Mouse (Mus musculus): ENCODE data around the gene Batf3. TPM values are rescaled to one million over a fixed set of nuclear protein-coding genes. Genes with fewer than 3 reads are reported as not detected.
A peak's percentile ranks its signal among the peaks of the same experiment; 100 is the strongest.

Batf3 gene
- polyA plus RNA-seq, 1 experiment from 2014 or later = 2.6 TPM

- H3K27ac ChIP-seq (ENCODE audit: low read length) = no peak overlapping the region
- ATAC-seq (no peak), DNase-seq (ENCODE audit: low spot score) (no peak)
- H3K27me3 ChIP-seq (replicated peaks; ENCODE audit: insufficient read depth, low read length) = no peaks in the 10 kb centered on the region
- H3K4me2 ChIP-seq (replicated peaks; ENCODE audit: low read depth, low read length) = no peak overlapping the region
- no peak overlapping the region for H3K9ac ChIP-seq (replicated peaks; ENCODE audit: low read depth)
- H3K4me1 ChIP-seq (ENCODE audit: insufficient read depth, low read depth, low read length) = peaks cover 4% of the 10 kb centered on the region; the same call in 1 of the 2 replicates
- 78% methylated on average over 15 of the region's 15 CpGs for WGBS
- H3K9me3 ChIP-seq (ENCODE audit: low read length) = no peaks in the 10 kb centered on the region
- TF ChIP-seq CTCF (IDR thresholded peaks at IDR 0.05) (no peak), EP300 (IDR thresholded peaks at IDR 0.05) (no peak)
- no peak overlapping the region for H3K4me3 ChIP-seq (ENCODE audit: low read depth, low read length)
- no peaks in the 10 kb centered on the region for H3K36me3 ChIP-seq (ENCODE audit: insufficient read depth, low read length)
Measured at GRCm38 (mm10) chr1:191102730-191103370, 5.2 kb downstream of the Batf3 start.

- H3K27me3 ChIP-seq (replicated peaks; ENCODE audit: insufficient read depth, low read length) = no peaks in the 10 kb centered on the region
- H3K36me3 ChIP-seq (ENCODE audit: insufficient read depth, low read length) = no peaks in the 10 kb centered on the region
- no peaks in the 10 kb centered on the region for H3K9me3 ChIP-seq (ENCODE audit: low read length)
- no peak overlapping the region for H3K4me2 ChIP-seq (replicated peaks; ENCODE audit: low read depth, low read length)
- H3K4me3 ChIP-seq (ENCODE audit: low read depth, low read length) = no peak overlapping the region
- DNase-seq (ENCODE audit: low spot score) = no peak
- no peak for ATAC-seq
- no peak overlapping the region for H3K27ac ChIP-seq (ENCODE audit: low read length)
- no peak overlapping the region for H3K9ac ChIP-seq (replicated peaks; ENCODE audit: low read depth)
- H3K4me1 ChIP-seq (ENCODE audit: insufficient read depth, low read depth, low read length) = no peaks in the 10 kb centered on the region
- TF ChIP-seq EP300 (IDR thresholded peaks at IDR 0.05) (no peak), CTCF (IDR thresholded peaks at IDR 0.05) (no peak)
- WGBS = 76% methylated on average over 9 of the region's 9 CpGs
Measured at GRCm38 (mm10) chr1:191105246-191105645, 7.6 kb downstream of the Batf3 start.

- no peak overlapping the region for H3K4me2 ChIP-seq (replicated peaks; ENCODE audit: low read depth, low read length)
- no peaks in the 10 kb centered on the region for H3K4me1 ChIP-seq (ENCODE audit: insufficient read depth, low read depth, low read length)
- no peak overlapping the region for H3K4me3 ChIP-seq (ENCODE audit: low read depth, low read length)
- DNase-seq (ENCODE audit: low spot score) = no peak
- no peaks in the 10 kb centered on the region for H3K27me3 ChIP-seq (replicated peaks; ENCODE audit: insufficient read depth, low read length)
- TF ChIP-seq CTCF (IDR thresholded peaks at IDR 0.05) (no peak), EP300 (IDR thresholded peaks at IDR 0.05) (no peak)
- WGBS = 39% methylated on average over 10 of the region's 10 CpGs
- ATAC-seq = peak; percentile 30; the same call in 1 of the 2 replicates
- H3K27ac ChIP-seq (ENCODE audit: low read length) = no peak overlapping the region
- H3K9ac ChIP-seq (replicated peaks; ENCODE audit: low read depth) = no peak overlapping the region
- H3K9me3 ChIP-seq (ENCODE audit: low read length) = no peaks in the 10 kb centered on the region
- no peaks in the 10 kb centered on the region for H3K36me3 ChIP-seq (ENCODE audit: insufficient read depth, low read length)
Measured at GRCm38 (mm10) chr1:191107306-191107705, 9.7 kb downstream of the Batf3 start.

GRCm38 (mm10) chr1:191109907-191110306, 12.3 kb downstream of the Batf3 start:
- no peak overlapping the region for H3K9ac ChIP-seq (replicated peaks; ENCODE audit: low read depth)
- no peaks in the 10 kb centered on the region for H3K9me3 ChIP-seq (ENCODE audit: low read length)
- no peak overlapping the region for H3K27ac ChIP-seq (ENCODE audit: low read length)
- no peaks in the 10 kb centered on the region for H3K36me3 ChIP-seq (ENCODE audit: insufficient read depth, low read length)
- no peak overlapping the region for H3K4me2 ChIP-seq (replicated peaks; ENCODE audit: low read depth, low read length)
- 89% methylated on average over 9 of the region's 9 CpGs for WGBS
- no peaks in the 10 kb centered on the region for H3K27me3 ChIP-seq (replicated peaks; ENCODE audit: insufficient read depth, low read length)
- no peak for ATAC-seq
- H3K4me3 ChIP-seq (ENCODE audit: low read depth, low read length) = no peak overlapping the region
- H3K4me1 ChIP-seq (ENCODE audit: insufficient read depth, low read depth, low read length) = no peaks in the 10 kb centered on the region
- DNase-seq (ENCODE audit: low spot score) = no peak
- no peak for TF ChIP-seq EP300 (IDR thresholded peaks at IDR 0.05)
- no peak for TF ChIP-seq CTCF (IDR thresholded peaks at IDR 0.05)

GRCm38 (mm10) chr1:191111146-191111545, 13.5 kb downstream of the Batf3 start:
- Histone ChIP-seq H3K9me3 (ENCODE audit: low read length) (no peaks in the 10 kb centered on the region), H3K27ac (ENCODE audit: low read length) (no peak overlapping the region), H3K4me3 (ENCODE audit: low read depth, low read length) (no peak overlapping the region), H3K4me2 (replicated peaks; ENCODE audit: low read depth, low read length) (peak overlapping the region; percentile 14; the same call in 1 of the 2 replicates), H3K27me3 (replicated peaks; ENCODE audit: insufficient read depth, low read length) (no peaks in the 10 kb centered on the region), H3K36me3 (ENCODE audit: insufficient read depth, low read length) (no peaks in the 10 kb centered on the region), H3K9ac (replicated peaks; ENCODE audit: low read depth) (no peak overlapping the region), H3K4me1 (ENCODE audit: insufficient read depth, low read depth, low read length) (no peaks in the 10 kb centered on the region)
- ATAC-seq = peak; percentile 41
- DNase-seq (ENCODE audit: low spot score) = peak; percentile 38
- TF ChIP-seq EP300 (IDR thresholded peaks at IDR 0.05) (no peak), CTCF (IDR thresholded peaks at IDR 0.05) (no peak)
- 40% methylated on average over 8 of the region's 8 CpGs for WGBS

GRCm38 (mm10) chr1:191114868-191115267, 17.2 kb downstream of the Batf3 start:
- no peak overlapping the region for H3K9ac ChIP-seq (replicated peaks; ENCODE audit: low read depth)
- TF ChIP-seq CTCF (IDR thresholded peaks at IDR 0.05) (no peak), EP300 (IDR thresholded peaks at IDR 0.05) (no peak)
- WGBS = 62% methylated on average over 7 of the region's 7 CpGs
- H3K27me3 ChIP-seq (replicated peaks; ENCODE audit: insufficient read depth, low read length) = no peaks in the 10 kb centered on the region
- no peaks in the 10 kb centered on the region for H3K9me3 ChIP-seq (ENCODE audit: low read length)
- no peak overlapping the region for H3K27ac ChIP-seq (ENCODE audit: low read length)
- H3K4me1 ChIP-seq (ENCODE audit: insufficient read depth, low read depth, low read length) = no peaks in the 10 kb centered on the region
- H3K4me2 ChIP-seq (replicated peaks; ENCODE audit: low read depth, low read length) = no peak overlapping the region
- no peak for ATAC-seq
- no peaks in the 10 kb centered on the region for H3K36me3 ChIP-seq (ENCODE audit: insufficient read depth, low read length)
- H3K4me3 ChIP-seq (ENCODE audit: low read depth, low read length) = no peak overlapping the region
- no peak for DNase-seq (ENCODE audit: low spot score)
